13 mouse cellular contexts compared by ENCODE assay signal in the genomic region with DNA sequence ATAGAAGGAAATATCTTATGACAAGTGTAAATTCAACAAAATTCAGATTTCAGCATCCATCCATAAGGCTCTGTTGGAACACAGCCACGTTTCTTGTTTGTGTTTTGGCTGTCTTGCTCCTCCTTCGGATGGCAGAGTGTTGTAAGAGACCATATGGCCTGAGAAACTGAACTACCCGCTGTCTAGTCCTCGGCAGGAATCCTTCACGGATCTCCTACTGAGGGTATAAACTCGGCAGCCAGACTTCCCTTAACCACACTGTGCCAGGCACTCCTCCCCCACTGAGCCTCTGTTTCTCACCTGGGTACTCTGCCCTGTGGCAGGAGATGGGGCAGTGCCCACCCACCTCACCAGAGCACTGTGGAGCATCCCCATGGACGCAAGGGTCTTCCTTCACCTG.
DNase-seq lines count a peak whose midpoint lies in the region; ATAC-seq and TF ChIP-seq lines count a peak whose summit lies in the region.
"Had no signal": no experiment of that assay in that cellular context is flagged by ENCODE, and none has a peak within 500 bp of the region (broad histone marks: within the 10 kb centered on the region; RNA-seq: fewer than 3 reads in every experiment).

No protein-coding gene starts in this region.

- no peak for TF ChIP-seq CTCF in heart, postnatal 0 days (IDR thresholded peaks at IDR 0.05; ENCODE audit: low read depth)

- no peak overlapping the region for H3K27ac ChIP-seq in heart, postnatal 0 days (ENCODE audit: low read depth)
- peak overlapping the region; percentile 55; the same call in 1 of the 2 replicates for H3K27ac ChIP-seq in forebrain, embryonic 14.5 days (ENCODE audit: low read depth, low read length)
- H3K27ac ChIP-seq: limb, embryonic 10.5 days had no signal

- no peaks in the 10 kb centered on the region for H3K36me3 ChIP-seq in heart, postnatal 0 days (replicated peaks; ENCODE audit: control insufficient read depth, insufficient read depth, low read length)
- H3K36me3 ChIP-seq in forebrain, embryonic 14.5 days (ENCODE audit: control insufficient read depth, insufficient read depth, low read length) = no peaks in the 10 kb centered on the region

- no peak overlapping the region for H3K9ac ChIP-seq in heart, postnatal 0 days (replicated peaks; ENCODE audit: low read depth, low read length)
- no peak overlapping the region for H3K9ac ChIP-seq in forebrain, embryonic 14.5 days (ENCODE audit: low read length)

- TF ChIP-seq EP300 in heart, postnatal 0 days (IDR thresholded peaks at IDR 0.05; ENCODE audit: low read depth) = no peak

- 52% methylated on average over 7 of the region's 7 CpGs for WGBS in heart, postnatal 0 days
- 50% methylated on average over 7 of the region's 7 CpGs for WGBS in forebrain, embryonic 14.5 days

- no peak overlapping the region for H3K4me3 ChIP-seq in heart, postnatal 0 days (ENCODE audit: low read depth, low read length)
- H3K4me3 ChIP-seq in forebrain, embryonic 14.5 days (ENCODE audit: low read depth, low read length) = no peak overlapping the region
- H3K4me3 ChIP-seq: limb, embryonic 10.5 days had no signal

- no peak for DNase-seq in heart, postnatal 0 days (ENCODE audit: low spot score)
- DNase-seq in heart, adult 18-20 months = no peak
- DNase-seq in brain, embryonic 18.5 days (ENCODE audit: low read depth, low spot score) = peak; percentile 72
- DNase-seq in forebrain, embryonic 14.5 days (ENCODE audit: low spot score) = peak; percentile 92
- DNase-seq in left cerebral cortex, postnatal 25 days (ENCODE audit: low spot score in 2 of 2) = peak; percentile 56 to 70
- no peak for DNase-seq in thymus, postnatal 14 days
- DNase-seq in liver = no peak
- DNase-seq: adrenal gland, adult 2 months; B cell, adult 2 months; gastrocnemius, postnatal 10 days; kidney, adult 11 months had no signal

- 0 out of 2 replicates have a peak, but pooled peaks have one; percentile 36 for ATAC-seq in heart, postnatal 0 days (ENCODE audit: insufficient read depth, low read depth)
- peak; percentile 75; the same call in 1 of the 2 replicates for ATAC-seq in forebrain, embryonic 14.5 days
- no peak for ATAC-seq in granulocyte monocyte progenitor cell, adult 5-6 weeks (replicated peaks; ENCODE audit: poor library complexity, severe bottlenecking)

- H3K4me1 ChIP-seq in heart, postnatal 0 days (ENCODE audit: control insufficient read depth, insufficient read depth) = no peaks in the 10 kb centered on the region
- no peaks in the 10 kb centered on the region for H3K4me1 ChIP-seq in forebrain, embryonic 14.5 days (ENCODE audit: control insufficient read depth, insufficient read depth, low read length)

- H3K27me3 ChIP-seq in heart, postnatal 0 days (ENCODE audit: control insufficient read depth, insufficient read depth, low read length) = no peaks in the 10 kb centered on the region
- no peaks in the 10 kb centered on the region for H3K27me3 ChIP-seq in forebrain, embryonic 14.5 days (replicated peaks; ENCODE audit: control insufficient read depth, insufficient read depth, low read length)

- intact Hi-C loops in left cerebral cortex, postnatal 25 days (cut with DNase I) = no loop called here

- H3K4me2 ChIP-seq in heart, postnatal 0 days (ENCODE audit: low read depth, low read length) = no peak overlapping the region
- no peak overlapping the region for H3K4me2 ChIP-seq in forebrain, embryonic 14.5 days (ENCODE audit: low read length)

- no peaks in the 10 kb centered on the region for H3K9me3 ChIP-seq in heart, postnatal 0 days (replicated peaks; ENCODE audit: control insufficient read depth, low read length)
- no peaks in the 10 kb centered on the region for H3K9me3 ChIP-seq in forebrain, embryonic 14.5 days (replicated peaks; ENCODE audit: control insufficient read depth, low read length)
- H3K9me3 ChIP-seq: limb, embryonic 10.5 days had no signal

Comparison
In these comparisons a context has a peak if more than half of its experiments do, and no peak if none do; other contexts are left out.
1. DNase-seq: peak in brain, embryonic 18.5 days (single experiment), forebrain, embryonic 14.5 days (single experiment) and left cerebral cortex, postnatal 25 days (2 of 2); none in heart, postnatal 0 days (single experiment), heart, adult 18-20 months (0 of 2), thymus, postnatal 14 days (single experiment) and liver (single experiment).